Mouse (Mus musculus) kidney, adult 9 months (tissue): ENCODE results near the gene Fzr1.

Experiments
- DNase-seq: peaks from one replicate; pipeline ENCODE4 v3.0.0; 2022

Gene Fzr1

GRCm38 (mm10) chr10:81401521-81402226 is 23.4 kb upstream of the Fzr1 start:
- peak; percentile 75 for DNase-seq

GRCm38 (mm10) chr10:81401205-81401520 is 22.8 kb upstream of the Fzr1 start:
- no peak for DNase-seq

GRCm38 (mm10) chr10:81400371-81401204 is 22.3 kb upstream of the Fzr1 start:
- no peak for DNase-seq

GRCm38 (mm10) chr10:81399798-81400308 is 21.5 kb upstream of the Fzr1 start:
- DNase-seq = no peak

- DNase-seq = no peak
These were observed 21.0 kb upstream of the Fzr1 start for GRCm38 (mm10) chr10:81399296-81399695.

- no peak for DNase-seq
These were observed 18.4 kb upstream of the Fzr1 start for GRCm38 (mm10) chr10:81396749-81397148.

- no peak for DNase-seq
These were observed 17.5 kb upstream of the Fzr1 start for GRCm38 (mm10) chr10:81395865-81396264.

- DNase-seq = peak; percentile 77
These were observed 16.8 kb upstream of the Fzr1 start for GRCm38 (mm10) chr10:81395127-81395526.

- DNase-seq = peak; percentile 64
These were observed 15.2 kb upstream of the Fzr1 start for GRCm38 (mm10) chr10:81393456-81394063.

- DNase-seq = peak; percentile 89
These were observed 14.5 kb upstream of the Fzr1 start, which contains the start of gene Smim24 for GRCm38 (mm10) chr10:81392781-81393185. Gene Smim24 (plus strand): TSS chr10:81393051.

GRCm38 (mm10) chr10:81392270-81392669 is 14.0 kb upstream of the Fzr1 start:
- DNase-seq = no peak

- DNase-seq = no peak
These were observed 12.3 kb upstream of the Fzr1 start for GRCm38 (mm10) chr10:81390678-81390965.

GRCm38 (mm10) chr10:81389801-81390677 is 11.7 kb upstream of the Fzr1 start:
- DNase-seq = peak; percentile 80

GRCm38 (mm10) chr10:81389373-81389772 is 11.1 kb upstream of the Fzr1 start:
- DNase-seq = peak; percentile 75

- DNase-seq = no peak
These were observed 10.3 kb upstream of the Fzr1 start, which contains the start of gene Gm48552 for GRCm38 (mm10) chr10:81388505-81389055. Gene Gm48552 (plus strand): TSS chr10:81389005.

GRCm38 (mm10) chr10:81387716-81388115 is 9.4 kb upstream of the Fzr1 start:
- no peak for DNase-seq

- no peak for DNase-seq
These were observed 7.4 kb upstream of the Fzr1 start for GRCm38 (mm10) chr10:81385603-81386306.

GRCm38 (mm10) chr10:81384605-81384982 is 6.3 kb upstream of the Fzr1 start:
- DNase-seq = no peak

- peak; percentile 99 for DNase-seq
These were observed 5.7 kb upstream of the Fzr1 start, which contains the start of the genes Dohh and Gm48551 for GRCm38 (mm10) chr10:81383802-81384604. Gene Dohh (plus strand): TSS chr10:81384428. Gene Gm48551 (plus strand): TSS chr10:81384466.

GRCm38 (mm10) chr10:81382039-81382438 is 3.7 kb upstream of the Fzr1 start:
- DNase-seq = no peak
